Mouse (Mus musculus): ENCODE data around the gene Gm10639.
A peak's percentile ranks its signal among the peaks of the same experiment; 100 is the strongest.
"Not testable (repeated sequence)": the region's sequence is repeated elsewhere in the genome, so short reads cannot be mapped to it uniquely, and the experiment has no call there.

The Gm10639 gene

DNA sequence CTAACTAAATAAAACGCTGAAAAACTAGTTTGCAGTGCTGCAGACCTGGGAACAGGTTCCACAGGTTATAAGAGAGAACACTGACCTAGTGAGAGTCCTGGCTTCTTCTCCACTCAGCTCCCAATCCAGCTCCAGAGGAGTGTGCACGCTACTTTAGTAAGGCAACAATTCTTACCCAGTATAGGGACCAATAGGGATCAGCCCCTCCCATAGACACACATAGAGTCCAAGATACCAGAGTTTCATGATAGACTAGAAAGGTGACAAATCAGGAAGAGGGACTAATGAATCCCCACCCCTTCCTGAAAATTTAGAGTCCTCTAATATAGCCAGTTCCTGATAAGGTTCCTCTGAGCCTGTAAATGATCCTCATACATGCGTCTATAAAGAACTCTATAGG, 57.3 kb downstream of the Gm10639 start:
- peak in 1 of 2 experiments; percentile 5 for DNase-seq (ENCODE audit: low spot score in 2 of 2)

DNA sequence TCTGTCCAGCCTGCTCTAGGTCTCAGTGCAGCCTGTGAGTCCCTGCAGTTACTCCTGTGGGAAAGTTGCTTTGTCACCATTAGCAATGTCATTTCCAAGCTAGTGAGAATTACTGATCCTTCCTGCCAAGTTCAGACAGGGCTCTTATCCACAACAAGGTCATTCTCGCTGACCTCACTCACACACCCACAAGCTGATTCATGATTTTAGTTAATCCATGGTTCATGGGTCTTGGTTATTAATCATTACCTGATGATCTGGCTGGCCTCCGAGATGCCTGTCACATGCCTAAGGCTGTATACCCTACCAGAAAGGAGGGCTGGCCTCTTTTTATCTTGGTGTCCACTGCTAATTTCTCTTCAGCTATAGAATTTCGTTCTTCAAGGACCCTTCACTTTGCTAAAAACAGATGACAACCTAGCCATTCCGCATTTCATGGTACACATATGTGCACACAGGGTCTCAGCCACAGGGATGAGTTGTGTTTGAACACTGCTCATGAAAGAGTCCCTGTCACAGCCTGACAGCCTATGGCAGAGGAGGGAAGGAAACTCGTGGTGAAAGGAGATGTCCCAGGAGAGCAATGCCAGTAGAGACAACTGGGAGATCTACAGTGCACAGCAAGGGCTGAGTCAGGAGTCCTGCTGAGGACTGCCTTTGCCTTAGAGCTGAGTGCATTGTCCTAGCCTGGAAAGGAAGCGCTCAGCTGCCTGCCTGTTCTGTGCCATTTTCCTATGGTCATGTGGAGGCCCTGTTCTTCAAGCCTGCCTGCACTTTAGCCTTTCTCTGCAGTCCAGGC, 58.7 kb downstream of the Gm10639 start:
- peak; percentile 58 for DNase-seq (ENCODE audit: low spot score in 2 of 2)

DNA sequence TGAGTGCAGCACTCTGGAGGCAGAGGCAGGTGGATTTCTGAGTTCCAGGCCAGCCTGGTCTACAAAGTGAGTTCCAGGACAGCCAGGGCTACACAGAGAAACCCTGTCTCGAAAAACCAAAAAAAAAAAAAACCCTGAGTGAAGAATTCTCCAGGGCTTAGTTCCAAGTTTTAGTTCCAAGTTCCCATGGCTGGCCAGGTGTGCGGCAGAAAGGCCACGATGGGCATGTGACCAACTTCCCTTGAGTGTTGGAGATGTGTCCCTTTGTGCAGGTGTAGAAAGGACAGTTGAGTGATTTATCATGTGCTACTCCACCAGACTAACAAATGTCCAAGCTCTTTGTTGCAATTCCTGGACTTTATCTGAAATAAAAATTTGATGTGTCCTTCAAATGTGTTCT, 59.4 kb downstream of the Gm10639 start:
- DNase-seq (ENCODE audit: low spot score in 2 of 2): not testable (repeated sequence)

DNA sequence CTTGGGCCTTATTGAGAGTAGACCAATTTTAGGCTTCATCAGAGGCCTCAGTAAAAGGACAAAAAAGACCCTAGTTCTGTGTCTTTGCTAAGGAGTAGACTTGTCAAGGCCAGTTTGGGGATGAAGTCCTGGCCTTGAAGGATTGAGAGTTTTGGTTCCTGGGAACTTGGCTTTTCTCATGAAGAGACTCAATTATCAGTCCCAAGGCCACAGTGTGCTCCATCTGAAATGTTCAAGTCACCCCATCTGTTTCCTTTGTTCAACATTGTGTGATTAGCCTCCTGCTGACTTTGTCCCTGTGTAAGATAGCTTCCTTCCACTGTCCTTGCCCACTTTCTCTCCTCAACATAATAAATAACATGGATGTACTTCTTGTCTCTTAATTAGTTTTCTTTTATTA, 60.3 kb downstream of the Gm10639 start:
- not testable (repeated sequence) for DNase-seq (ENCODE audit: low spot score in 2 of 2)

DNA sequence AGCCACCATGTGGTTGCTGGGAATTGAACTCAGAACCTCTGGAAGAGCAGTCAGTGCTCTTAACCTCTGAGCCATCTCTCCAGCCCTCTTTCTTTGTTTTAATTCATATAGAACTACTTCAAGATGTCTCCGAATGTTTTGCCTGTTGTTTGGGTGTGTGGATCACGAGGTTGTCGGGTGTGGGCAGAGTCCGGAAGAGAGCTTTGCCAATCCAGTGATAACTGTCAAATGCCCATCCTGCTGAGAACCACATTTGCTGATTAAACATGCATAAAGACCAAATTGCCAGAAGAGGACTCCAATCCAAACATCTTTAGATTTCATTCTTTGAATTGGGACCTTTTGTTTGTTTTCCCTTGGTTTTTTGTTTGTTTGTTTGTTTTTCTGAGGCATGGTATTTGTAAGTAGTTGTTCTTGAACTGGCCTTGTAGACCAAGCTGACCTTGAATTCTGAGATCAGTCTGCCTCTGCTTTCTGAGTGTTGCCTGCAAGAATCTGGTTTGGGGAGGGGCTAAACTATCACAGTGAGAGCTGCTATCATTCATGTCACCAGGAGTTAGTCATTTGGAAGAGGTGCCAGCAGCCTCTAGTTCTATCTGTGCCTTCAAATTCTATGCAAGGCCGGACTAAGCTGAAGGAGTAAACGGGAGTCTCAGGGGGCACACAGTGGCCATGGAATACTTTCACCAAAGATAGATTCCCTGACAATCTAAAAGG, 61.9 kb downstream of the Gm10639 start:
- no peak for DNase-seq (ENCODE audit: low spot score in 2 of 2)
